In the genomic region with DNA sequence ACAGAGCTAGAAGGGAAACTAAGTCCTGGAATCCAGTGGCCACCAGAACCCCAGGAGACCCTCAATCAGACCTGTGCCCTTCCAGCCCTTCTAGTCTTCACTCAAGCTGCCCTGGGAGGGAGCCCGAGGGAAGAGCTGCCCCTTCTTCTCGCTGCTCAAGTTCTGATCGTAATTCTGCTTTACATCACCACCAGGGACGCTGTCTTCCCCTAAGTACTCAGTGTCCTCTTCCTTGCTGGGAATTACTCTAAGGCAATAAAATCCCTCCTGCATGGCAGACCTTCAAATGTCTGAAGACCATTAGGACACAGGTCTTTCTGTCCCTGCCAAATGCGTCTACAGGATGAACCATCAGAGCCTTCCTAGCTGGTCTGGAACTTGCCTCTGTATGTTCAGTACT, we compare ENCODE assay signal across 9 mouse cellular contexts. TPM values are rescaled to one million over a fixed set of nuclear protein-coding genes. Genes with fewer than 3 reads are reported as not detected.
DNase-seq lines count a peak whose midpoint lies in the region; ATAC-seq and TF ChIP-seq lines count a peak whose summit lies in the region.
"Had no signal": no experiment of that assay in that cellular context is flagged by ENCODE, and none has a peak within 500 bp of the region (broad histone marks: within the 10 kb centered on the region; RNA-seq: fewer than 3 reads in every experiment).

No protein-coding gene starts in this region.

- no peak overlapping the region for H3K9ac ChIP-seq in forebrain, embryonic 14.5 days (ENCODE audit: low read length)
- H3K9ac ChIP-seq in forebrain, embryonic 12.5 days, result no peak overlapping the region

- 16% methylated on average over 5 of the region's 5 CpGs for WGBS in forebrain, embryonic 14.5 days
- 21% methylated on average over 5 of the region's 5 CpGs for WGBS in forebrain, embryonic 12.5 days
- 15% methylated on average over 5 of the region's 5 CpGs for WGBS in thymus, adult 2 months

- DNase-seq in forebrain, embryonic 14.5 days (ENCODE audit: low spot score), result peak; percentile 46
- peak; percentile 11 for DNase-seq in thymus, adult 2 months
- DNase-seq in thymus, adult 18-20 months, result no peak
- peak; percentile 8 for DNase-seq in yolk sac, embryonic 10.5 days (ENCODE audit: low spot score)
- DNase-seq in right cerebral cortex, postnatal 4 days, result no peak

- peak overlapping the region; percentile 20; the same call in 1 of the 2 replicates for H3K4me2 ChIP-seq in forebrain, embryonic 14.5 days (ENCODE audit: low read length)
- no peak overlapping the region for H3K4me2 ChIP-seq in forebrain, embryonic 12.5 days

- H3K36me3 ChIP-seq in forebrain, embryonic 14.5 days (ENCODE audit: control insufficient read depth, insufficient read depth, low read length), result peaks cover 4% of the 10 kb centered on the region
- H3K36me3 ChIP-seq in forebrain, embryonic 12.5 days (replicated peaks), result no peaks in the 10 kb centered on the region
- no peaks in the 10 kb centered on the region for H3K36me3 ChIP-seq in thymus, adult 2 months (ENCODE audit: control insufficient read depth, insufficient read depth, low read length)

- H3K27ac ChIP-seq in forebrain, embryonic 14.5 days (ENCODE audit: low read depth, low read length), result no peak overlapping the region
- no peak overlapping the region for H3K27ac ChIP-seq in forebrain, embryonic 12.5 days
- no peak overlapping the region for H3K27ac ChIP-seq in thymus, adult 2 months (ENCODE audit: control insufficient read depth, insufficient read depth, low read length)

- no peak for ATAC-seq in forebrain, embryonic 14.5 days
- no peak for ATAC-seq in forebrain, embryonic 12.5 days (ENCODE audit: low FRiP score)
- peak; percentile 25; the same call in 1 of the 2 replicates for ATAC-seq in megakaryocyte-erythroid progenitor cell, adult 5-6 weeks (replicated peaks; ENCODE audit: low FRiP score, low TSS enrichment, poor library complexity, severe bottlenecking)
- no peak for ATAC-seq in monocyte, adult 5-6 weeks (replicated peaks; ENCODE audit: insufficient number of reproducible peaks, low FRiP score, low TSS enrichment, poor library complexity, severe bottlenecking)
- ATAC-seq: Patski had no signal

- TF ChIP-seq CTCF in thymus, adult 2 months (IDR thresholded peaks at IDR 0.05; ENCODE audit: borderline replicate concordance, control insufficient read depth, extremely low read depth, insufficient read depth, low read length, poor library complexity), result no peak

- no peak for TF ChIP-seq POLR2A in thymus, adult 2 months (IDR thresholded peaks at IDR 0.05; ENCODE audit: control insufficient read depth, extremely low read depth, insufficient read depth, low read length, poor library complexity)

- no peak overlapping the region for H3K4me3 ChIP-seq in forebrain, embryonic 14.5 days (ENCODE audit: low read depth, low read length)
- H3K4me3 ChIP-seq in forebrain, embryonic 12.5 days (replicated peaks), result no peak overlapping the region
- H3K4me3 ChIP-seq in thymus, adult 2 months (ENCODE audit: control insufficient read depth, insufficient read depth, low read length), result no peak overlapping the region

- peaks cover 24% of the 10 kb centered on the region for H3K4me1 ChIP-seq in forebrain, embryonic 14.5 days (ENCODE audit: control insufficient read depth, insufficient read depth, low read length)
- H3K4me1 ChIP-seq in forebrain, embryonic 12.5 days, result peaks cover 20% of the 10 kb centered on the region
- peaks cover 11% of the 10 kb centered on the region for H3K4me1 ChIP-seq in thymus, adult 2 months (replicated peaks; ENCODE audit: control insufficient read depth, insufficient read depth, low read length)

- no peaks in the 10 kb centered on the region for H3K9me3 ChIP-seq in forebrain, embryonic 14.5 days (replicated peaks; ENCODE audit: control insufficient read depth, low read length)
- no peaks in the 10 kb centered on the region for H3K9me3 ChIP-seq in forebrain, embryonic 12.5 days

- H3K27me3 ChIP-seq in forebrain, embryonic 14.5 days (replicated peaks; ENCODE audit: control insufficient read depth, insufficient read depth, low read length), result no peaks in the 10 kb centered on the region
- 0 out of 2 replicates have a peak, but pooled peaks cover 4% of the 10 kb centered on the region for H3K27me3 ChIP-seq in forebrain, embryonic 12.5 days
- no peaks in the 10 kb centered on the region; the same call in 1 of the 2 replicates for H3K27me3 ChIP-seq in thymus, adult 2 months (ENCODE audit: control insufficient read depth, insufficient read depth, low read length)
- H3K27me3 ChIP-seq: Patski had no signal

RNA-seq across cellular contexts. Expression of gene Ccdc92, which starts 2.2 kb away (rescaled TPM):
- 23.6 and 31.3 TPM in 2 replicates for polyA plus RNA-seq in forebrain, embryonic 14.5 days (2014; fragmentation: Nextera tagmentation; extraction: Ambion mirVana)
- 20.8 and 22.4 TPM in 2 replicates for polyA plus RNA-seq in forebrain, embryonic 12.5 days (2016; fragmentation: Nextera tagmentation; extraction: Ambion mirVana)
- 16.1 and 17.5 TPM in 2 replicates for polyA plus RNA-seq in thymus, adult 2 months (2012; rRNA removed)
- 0.07 and 0.47 TPM in 2 replicates for total RNA-seq in megakaryocyte-erythroid progenitor cell, adult 5-6 weeks (2014; fragmentation: Nextera tagmentation)
- total RNA-seq in megakaryocyte-erythroid progenitor cell, adult 5-6 weeks (2017), result 0.05 and 0.50 TPM in 2 replicates
- 0.96 to 9.1 TPM (median 1.6 TPM) in 3 replicates for total RNA-seq in monocyte, adult 5-6 weeks (2017)

RNA-seq across cellular contexts. Expression of gene Zfp664, which starts 2.5 kb away (rescaled TPM):
- 94.6 and 105 TPM in 2 replicates for polyA plus RNA-seq in forebrain, embryonic 14.5 days (2014; fragmentation: Nextera tagmentation; extraction: Ambion mirVana)
- 151 and 153 TPM in 2 replicates for polyA plus RNA-seq in forebrain, embryonic 12.5 days (2016; fragmentation: Nextera tagmentation; extraction: Ambion mirVana)
- polyA plus RNA-seq in thymus, adult 2 months (2012; rRNA removed), result 35.7 and 42.0 TPM in 2 replicates
- 20.3 and 20.6 TPM in 2 replicates for total RNA-seq in megakaryocyte-erythroid progenitor cell, adult 5-6 weeks (2014; fragmentation: Nextera tagmentation)
- total RNA-seq in megakaryocyte-erythroid progenitor cell, adult 5-6 weeks (2017), result 14.1 and 18.9 TPM in 2 replicates
- 5.8 to 25.7 TPM (median 19.3 TPM) in 3 replicates for total RNA-seq in monocyte, adult 5-6 weeks (2017)

Comparison
In these comparisons a context has a peak if more than half of its experiments do, and no peak if none do; other contexts are left out.
1. DNase-seq: peak in forebrain, embryonic 14.5 days (single experiment), thymus, adult 2 months (single experiment) and yolk sac, embryonic 10.5 days (single experiment); none in thymus, adult 18-20 months (0 of 2) and right cerebral cortex, postnatal 4 days (single experiment).